Mouse (Mus musculus) layer of hippocampus, adult 6 months (tissue): Measurements from ENCODE around the gene Ubxn6. TPM values are rescaled to one million over a fixed set of nuclear protein-coding genes. Genes with fewer than 3 reads are reported as not detected.

Source experiments
- long read RNA-seq, 2 experiments: library from polyadenylated mRNA; unstranded; transcript quantifications; one replicate each; pipeline ENCODE4 v2.0.0; 2019 to 2020
- polyA plus RNA-seq: library from polyadenylated mRNA; unstranded; fragments of <200 nt; fragmentation: Nextera tagmentation; gene quantifications from 2 replicates; pipeline ENCODE4 v1.2.3, GENCODE M21; 2021

Gene Ubxn6
- polyA plus RNA-seq: 84.0 and 89.6 TPM in 2 replicates
- long read RNA-seq, experiment 1, transcript Ubxn6-201 (11 exons, 2,949 nt): major isoform, 255 of 291 reads
- long read RNA-seq, experiment 1, partial matches to known transcripts: 14 of 291 reads
- long read RNA-seq, experiment 1, other reads (novel, unspliced or antisense): 17 of 291 reads
- long read RNA-seq, experiment 2, transcript Ubxn6-201 (11 exons, 2,949 nt): major isoform, 726 of 792 reads
- long read RNA-seq, experiment 2, partial matches to known transcripts: 7 of 792 reads
- long read RNA-seq, experiment 2, other reads (novel, unspliced or antisense): 54 of 792 reads

DNA sequence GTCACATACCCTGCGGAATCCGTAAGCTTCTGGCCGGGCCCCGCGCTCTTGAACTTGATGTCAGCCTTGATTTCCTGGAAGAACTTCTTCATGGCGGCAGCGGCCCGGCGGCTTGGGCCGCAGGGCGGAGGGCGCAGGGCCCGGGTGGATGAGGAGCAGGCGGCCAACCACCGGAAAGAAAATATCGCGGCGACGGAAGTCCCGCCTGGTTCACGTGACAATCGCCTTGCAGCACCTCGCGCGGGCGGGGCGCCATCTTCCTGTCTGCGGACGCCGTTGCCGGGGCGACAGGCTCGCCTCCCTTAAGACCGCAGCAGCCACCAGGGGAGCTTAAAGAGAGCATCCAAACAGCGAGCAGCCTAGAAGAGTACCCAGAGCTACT, at the start of gene Ubxn6:
Ubxn6 (minus strand) TSS at position 202 of the 382 bp plus-strand sequence.

DNA sequence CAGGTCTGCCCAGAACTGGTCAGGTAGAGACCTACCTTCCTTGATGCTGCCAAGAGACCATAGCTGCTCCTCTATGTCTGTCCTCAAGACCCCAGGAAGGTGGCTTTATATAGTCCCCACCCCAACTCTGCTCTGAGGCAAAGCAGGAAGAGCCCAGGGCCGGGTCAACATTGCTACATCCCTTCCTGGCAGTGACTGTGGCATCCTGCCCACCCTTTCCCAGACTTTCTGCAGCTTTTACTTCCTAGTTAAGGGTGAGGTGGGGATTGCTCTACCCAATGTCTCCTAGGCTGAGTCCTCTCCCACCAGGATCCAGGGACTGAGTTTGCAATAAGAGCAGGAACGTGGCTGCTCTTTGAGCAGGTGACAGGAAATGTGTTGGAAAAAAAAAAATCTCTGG, 47.0 kb upstream of the Ubxn6 start, which contains the start of gene Lrg1:
Lrg1 (minus strand) TSS at position 176 of the 400 bp plus-strand sequence.

DNA sequence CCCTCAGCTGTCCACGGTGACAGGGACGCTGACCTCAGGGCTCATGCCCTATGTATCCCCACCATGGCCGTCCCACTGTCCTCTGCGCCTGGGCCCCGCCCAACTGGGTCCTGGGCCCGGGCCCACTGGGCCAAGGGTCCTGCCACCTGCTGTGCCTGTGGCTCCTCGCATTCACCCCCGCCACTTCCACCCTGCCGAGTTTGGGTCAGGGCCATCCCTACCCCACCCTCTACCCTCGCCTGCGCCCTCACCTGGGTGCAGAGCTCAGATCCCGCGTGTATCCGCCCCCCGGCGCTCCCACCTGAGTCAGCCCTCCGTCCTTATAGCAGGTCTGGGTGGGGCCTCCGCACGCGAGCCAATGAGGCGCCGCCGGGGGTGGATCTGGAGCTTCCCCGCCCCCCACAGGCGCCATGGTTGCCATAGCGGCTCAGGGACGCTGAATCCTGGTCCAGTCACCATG, 42.5 kb upstream of the Ubxn6 start, which contains the start of gene Plin5:
Plin5 (minus strand) TSS at position 346 of the 460 bp plus-strand sequence.

DNA sequence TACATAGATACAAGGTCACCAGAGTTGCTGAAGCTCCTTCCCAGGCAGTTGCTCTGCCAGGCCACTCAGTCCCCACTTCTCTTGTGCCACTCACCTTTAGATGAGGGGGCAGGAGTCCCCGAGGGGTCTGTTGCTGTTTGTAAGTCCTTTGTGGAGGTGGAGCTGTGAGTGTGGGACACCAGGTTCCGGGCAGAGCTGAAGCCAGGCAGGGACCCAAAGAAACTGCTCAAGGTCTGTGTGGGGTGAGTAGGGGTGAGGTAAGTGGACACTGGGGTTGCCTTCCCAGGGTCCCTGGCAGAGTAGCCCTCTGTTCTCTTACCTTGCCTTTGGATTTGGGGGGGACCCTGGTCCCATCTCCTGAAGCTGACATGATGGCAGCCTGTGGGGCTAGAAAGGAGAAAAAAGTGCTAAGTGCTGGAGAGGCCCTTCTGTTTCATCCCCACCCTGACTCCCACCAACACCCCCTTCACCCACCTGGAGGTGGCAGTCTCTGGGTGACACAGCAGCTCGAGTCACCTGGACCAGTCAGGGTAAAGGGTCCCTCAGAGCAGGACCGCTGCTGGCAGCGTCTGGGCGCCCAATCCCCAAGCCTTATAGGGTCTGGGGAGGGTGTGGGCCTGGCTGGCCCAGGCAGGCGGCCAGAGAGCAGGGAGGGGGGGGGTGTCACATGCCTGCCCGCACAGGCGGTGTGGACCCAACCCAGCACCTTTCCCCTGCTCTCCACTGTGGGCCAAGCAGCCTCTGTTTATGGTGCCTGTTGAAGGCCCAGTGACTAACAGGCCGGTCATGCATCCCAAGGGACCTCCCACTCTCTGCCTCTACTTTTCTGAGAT, 34.6 kb upstream of the Ubxn6 start, which contains the start of gene Plin4:
Plin4 (minus strand) TSS at position 585 of the 833 bp plus-strand sequence.

DNA sequence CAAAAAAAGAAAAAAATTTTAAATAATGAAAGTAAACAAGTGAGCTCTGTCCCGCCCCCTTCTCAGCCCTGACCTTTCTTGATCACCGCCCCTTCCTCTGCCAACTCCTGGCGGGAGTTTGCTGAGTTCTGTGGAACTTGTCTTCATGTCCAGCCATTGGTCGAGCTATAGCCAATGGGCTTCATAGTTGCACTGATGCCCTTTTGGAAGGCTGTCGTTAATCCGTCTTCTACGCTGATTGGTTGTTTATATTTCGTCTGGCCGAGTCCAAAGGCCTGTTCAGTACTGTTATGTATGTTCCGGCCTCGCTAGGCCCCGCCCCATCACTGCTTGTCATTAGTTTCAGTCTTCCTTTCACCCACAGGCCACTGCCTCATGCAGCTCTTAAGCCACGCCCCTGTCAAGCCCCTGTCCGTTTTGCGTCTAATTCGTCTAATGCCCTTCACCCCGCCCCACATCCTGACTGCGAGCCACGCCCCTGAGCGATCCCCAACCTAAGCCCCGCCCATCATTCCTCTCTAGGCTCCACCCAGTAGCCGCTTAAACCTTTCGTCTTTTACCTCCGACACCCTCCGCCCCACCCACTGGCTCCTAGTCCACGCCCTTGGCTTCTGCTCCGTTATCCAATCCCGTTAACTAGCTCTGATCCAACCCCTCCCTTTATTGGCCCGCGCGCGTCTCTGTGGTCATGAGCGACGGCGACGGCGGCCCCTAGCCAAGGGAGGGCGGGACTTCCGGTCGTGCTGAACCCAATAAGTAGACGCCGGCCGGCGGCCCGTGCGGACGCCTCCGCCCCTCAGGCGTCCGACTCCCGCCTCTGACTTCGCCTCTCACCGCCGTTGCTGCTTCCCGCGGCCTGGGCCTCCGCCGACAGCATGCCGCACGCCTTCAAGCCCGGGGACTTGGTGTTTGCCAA, 4.3 kb upstream of the Ubxn6 start, which contains the start of gene Hdgfl2:
Hdgfl2 (plus strand) TSS at position 755 of the 916 bp plus-strand sequence.

DNA sequence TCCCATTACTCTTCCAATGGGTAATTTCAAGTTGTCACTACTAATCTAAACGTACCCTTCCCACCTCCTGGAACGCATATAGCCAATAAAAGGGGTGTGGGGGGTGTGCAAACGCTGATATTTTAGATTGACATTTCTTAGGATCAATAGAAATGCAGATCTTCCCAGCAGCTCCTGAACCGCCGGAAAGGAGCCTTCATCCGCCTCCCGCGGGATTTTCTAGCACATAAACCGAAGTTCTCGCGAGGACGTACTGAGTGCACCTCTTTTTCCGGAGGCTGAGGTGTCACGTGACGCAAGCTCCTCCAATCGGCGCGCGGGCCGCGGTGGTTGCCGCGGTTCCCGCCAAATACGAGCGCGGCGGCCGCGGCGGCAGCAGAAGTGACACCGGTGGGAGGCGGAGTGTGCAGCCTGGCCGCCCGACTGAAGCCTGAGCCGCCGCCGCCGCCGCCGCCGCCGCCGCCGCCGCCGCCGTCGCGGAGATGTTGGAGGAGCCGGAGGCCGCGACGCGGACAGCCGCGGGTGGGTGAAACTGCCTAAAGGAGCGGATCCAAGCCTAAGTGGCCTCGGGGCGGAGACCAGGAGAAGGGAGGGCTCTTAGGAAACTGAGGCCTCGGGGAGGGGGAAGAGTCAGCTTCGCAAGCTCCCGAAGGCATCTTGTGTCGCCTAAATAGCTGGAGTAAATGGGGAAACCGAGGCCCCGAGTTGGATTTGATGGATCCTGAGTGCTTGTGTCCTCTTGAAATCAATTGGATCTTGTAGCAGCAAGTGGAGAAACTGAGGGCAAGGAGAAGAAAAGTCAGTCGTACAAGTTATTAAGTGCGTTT, 34.6 kb downstream of the Ubxn6 start, which contains the start of gene Chaf1a:
Chaf1a (plus strand) TSS at position 410 of the 827 bp plus-strand sequence.

DNA sequence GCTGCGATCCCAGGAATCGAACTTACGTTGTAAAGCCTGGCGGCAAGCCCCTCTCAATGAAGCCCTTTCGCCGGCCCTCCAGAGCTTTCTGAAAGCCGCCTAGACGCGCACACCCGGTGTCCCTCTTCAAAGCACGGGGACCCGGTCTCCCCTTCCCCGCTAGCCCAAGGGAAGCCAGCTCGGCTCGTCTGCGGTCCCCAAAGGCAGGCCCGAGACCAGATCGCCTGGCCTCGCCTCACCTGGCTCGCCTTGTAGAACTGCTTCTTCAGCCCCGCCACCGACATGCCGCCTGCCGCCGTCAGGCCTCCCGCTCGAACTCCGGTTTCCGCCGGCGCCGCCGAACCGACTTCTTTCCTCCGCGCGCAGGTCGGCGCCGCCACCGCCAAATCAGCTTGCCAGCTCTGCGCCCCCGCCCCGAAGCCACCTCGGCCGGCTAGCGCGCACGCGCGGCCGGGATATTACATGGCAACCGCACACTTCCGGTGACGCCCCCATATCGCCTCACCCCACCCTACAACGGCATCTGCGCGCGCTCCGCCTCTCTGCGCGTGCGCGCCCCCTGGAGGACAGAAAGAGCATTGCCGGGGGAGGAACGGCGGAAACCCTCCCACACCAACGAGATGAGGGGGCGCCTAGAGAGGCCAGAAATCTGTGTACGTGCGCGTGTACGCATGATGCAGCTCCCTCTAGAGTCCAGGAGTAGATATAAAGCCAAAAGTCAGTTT, 38.5 kb downstream of the Ubxn6 start, which contains the start of gene Sh3gl1:
Sh3gl1 (minus strand) TSS at position 460 of the 725 bp plus-strand sequence.

Other genes with a start within 250 kb of the Ubxn6 start
- gene Zfp119a, start 196.1 kb downstream of the Ubxn6 start, polyA plus RNA-seq: 3.7 and 5.9 TPM in 2 replicates
- 6.0 TPM in 2 replicates for gene Zfp959, start 182.9 kb downstream of the Ubxn6 start, polyA plus RNA-seq
- gene Zfp119b, start 125.5 kb downstream of the Ubxn6 start, polyA plus RNA-seq: 3.2 and 3.8 TPM in 2 replicates
- 1.6 and 1.9 TPM in 2 replicates for gene Ebi3, start 122.4 kb downstream of the Ubxn6 start, polyA plus RNA-seq
- 11.1 and 11.5 TPM in 2 replicates for gene Yju2, start 115.9 kb downstream of the Ubxn6 start, polyA plus RNA-seq
- gene Shd, start 104.6 kb downstream of the Ubxn6 start, polyA plus RNA-seq: 22.8 and 32.3 TPM in 2 replicates
- gene Fsd1, start 88.5 kb downstream of the Ubxn6 start, polyA plus RNA-seq: 84.6 and 97.2 TPM in 2 replicates
- 0.28 and 0.35 TPM in 2 replicates for gene Stap2, start 69.4 kb downstream of the Ubxn6 start, polyA plus RNA-seq
- 13.4 and 19.2 TPM in 2 replicates for gene Mpnd, start 69.3 kb downstream of the Ubxn6 start, polyA plus RNA-seq
- 37.8 and 39.8 TPM in 2 replicates for gene Sh3gl1, start 38.4 kb downstream of the Ubxn6 start, polyA plus RNA-seq
- gene Chaf1a, start 34.6 kb downstream of the Ubxn6 start, polyA plus RNA-seq: 0.68 and 0.92 TPM in 2 replicates
- 73.1 and 79.1 TPM in 2 replicates for gene Hdgfl2, start 4.6 kb upstream of the Ubxn6 start, polyA plus RNA-seq
- 0.13 and 0.18 TPM in 2 replicates for gene Plin4, start 34.8 kb upstream of the Ubxn6 start, polyA plus RNA-seq
- 2.0 and 2.2 TPM in 2 replicates for gene Plin5, start 42.6 kb upstream of the Ubxn6 start, polyA plus RNA-seq
- gene Lrg1, start 47.0 kb upstream of the Ubxn6 start, polyA plus RNA-seq: 1.5 and 1.8 TPM in 2 replicates
- 3.9 and 4.9 TPM in 2 replicates for gene Sema6b, start 65.3 kb upstream of the Ubxn6 start, polyA plus RNA-seq
- gene Tnfaip8l1, start 87.4 kb upstream of the Ubxn6 start, polyA plus RNA-seq: 7.2 and 9.1 TPM in 2 replicates
- gene Mydgf, start 108.9 kb upstream of the Ubxn6 start, polyA plus RNA-seq: 83.8 and 89.4 TPM in 2 replicates
- 17.7 and 19.1 TPM in 2 replicates for gene Dpp9, start 143.9 kb upstream of the Ubxn6 start, polyA plus RNA-seq
- 9.4 and 10.9 TPM in 2 replicates for gene Fem1a, start 181.8 kb upstream of the Ubxn6 start, polyA plus RNA-seq
- 2.2 and 2.6 TPM in 2 replicates for gene Ticam1, start 201.8 kb upstream of the Ubxn6 start, polyA plus RNA-seq
- gene Plin3, start 217.8 kb upstream of the Ubxn6 start, polyA plus RNA-seq: 6.1 and 9.9 TPM in 2 replicates
- gene Arrdc5, start 225.3 kb upstream of the Ubxn6 start, polyA plus RNA-seq: not detected in 2 replicates
- gene Uhrf1, start 228.3 kb upstream of the Ubxn6 start, polyA plus RNA-seq: 0.15 and 0.48 TPM in 2 replicates